Mouse (Mus musculus) urinary bladder, postnatal 10 days (tissue): ENCODE measurements around the gene Cldn10.
"Not testable (repeated sequence)": the region's sequence is repeated elsewhere in the genome, so short reads cannot be mapped to it uniquely, and the experiment has no call there.

Experiments used
- DNase-seq: peaks from one replicate; pipeline ENCODE4 v3.0.0; 2022; ENCODE audit warnings: low spot score

Gene Cldn10

DNA sequence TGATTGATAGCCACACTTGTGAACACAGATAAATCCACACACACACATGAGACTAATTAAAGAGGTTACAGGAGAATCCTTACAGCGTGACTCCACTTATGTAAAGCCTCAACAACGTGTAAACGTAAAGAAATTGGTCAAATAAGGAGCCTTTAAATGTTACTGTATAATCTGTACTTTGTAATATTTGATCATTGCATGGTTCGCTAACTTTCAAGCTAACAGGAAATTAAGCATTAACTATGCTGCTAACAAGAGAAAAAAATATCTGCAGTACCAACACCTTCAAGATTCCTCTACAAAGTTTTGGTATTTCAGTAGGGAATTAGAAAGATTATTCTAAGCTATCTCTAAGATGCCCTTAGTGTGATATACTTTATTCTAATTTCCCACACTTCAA, at the start of gene Cldn10:
Cldn10 (plus strand) TSS at position 288 of the 400 bp plus-strand sequence.
- no peak for DNase-seq

- DNase-seq: no peak
Observed at GRCm38 (mm10) chr14:118741780-118742179, 45.9 kb upstream of the Cldn10 start.

DNA sequence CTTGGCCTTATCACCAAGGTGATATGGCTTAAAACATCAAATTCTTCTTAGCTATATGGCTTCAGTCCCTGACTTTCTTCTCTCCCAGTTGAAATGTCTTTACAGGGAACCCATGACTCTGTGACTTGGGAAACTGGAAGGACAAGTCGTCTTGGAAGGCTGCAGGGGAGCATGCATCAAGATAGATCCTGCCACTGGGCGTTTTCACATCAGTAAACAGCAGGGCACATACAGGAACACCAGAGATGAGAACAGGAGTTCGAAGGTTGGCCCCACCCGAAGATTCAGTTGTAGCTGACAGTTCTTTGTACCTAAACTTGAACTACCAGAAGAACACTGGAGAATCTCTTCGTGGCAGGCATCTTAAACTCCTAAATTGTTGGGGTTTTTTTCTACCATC, 44.8 kb upstream of the Cldn10 start:
- no peak for DNase-seq

- no peak for DNase-seq
Observed at GRCm38 (mm10) chr14:118749068-118749467, 38.6 kb upstream of the Cldn10 start.

DNA sequence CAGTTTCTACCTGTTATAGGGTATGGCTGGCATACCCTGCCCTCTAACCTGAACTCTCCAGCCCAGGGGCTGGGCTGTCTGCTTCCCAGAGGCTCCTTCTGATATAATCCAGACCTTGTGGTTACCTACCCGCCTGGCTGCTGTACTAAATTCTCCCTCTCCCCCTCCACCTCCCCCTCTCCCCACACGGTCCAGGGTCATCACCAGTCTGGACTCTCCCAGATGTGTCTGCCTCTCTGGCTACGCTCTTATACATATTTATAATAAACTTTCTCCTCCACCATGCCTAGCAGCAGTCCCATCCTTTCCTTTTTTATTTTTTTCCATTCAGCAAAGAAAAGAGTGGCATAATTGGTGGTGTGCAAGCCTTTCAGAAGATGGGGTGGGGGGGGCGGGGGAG, 38.0 kb upstream of the Cldn10 start:
- DNase-seq: no peak

DNA sequence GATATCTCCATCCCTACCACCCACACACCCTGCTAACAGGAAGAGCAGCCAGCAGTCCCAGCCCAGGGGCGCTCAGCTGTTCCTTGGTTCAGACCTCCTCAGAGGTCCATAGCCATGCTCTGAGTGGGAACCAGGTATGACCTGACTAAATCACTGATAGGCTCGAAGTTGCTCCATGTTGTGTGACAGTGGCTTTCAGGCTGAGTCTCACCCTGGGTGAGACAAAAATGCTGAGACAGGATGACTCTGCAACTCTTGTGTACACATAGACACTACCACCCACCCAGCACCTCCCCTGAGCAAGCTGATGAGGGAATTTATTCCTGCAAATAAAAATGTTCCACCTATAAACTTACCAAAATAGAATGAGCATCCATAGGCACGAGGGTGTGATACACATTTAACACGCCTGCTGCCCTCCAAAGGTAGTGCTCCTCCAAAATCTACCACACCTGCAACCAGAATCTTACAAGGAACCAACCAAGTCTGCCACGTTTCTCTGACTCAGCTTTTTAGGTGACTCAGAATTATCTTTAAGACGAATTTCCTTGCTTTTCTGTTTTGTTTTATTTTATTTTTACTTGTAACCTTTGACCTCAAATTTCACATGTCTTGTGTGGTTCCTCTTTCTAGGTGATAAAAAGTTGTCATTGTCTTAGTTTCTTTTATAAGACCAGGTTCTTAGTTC, 37.1 kb upstream of the Cldn10 start:
- DNase-seq: no peak

GRCm38 (mm10) chr14:118751193-118751753, 36.4 kb upstream of the Cldn10 start:
- DNase-seq: no peak

DNA sequence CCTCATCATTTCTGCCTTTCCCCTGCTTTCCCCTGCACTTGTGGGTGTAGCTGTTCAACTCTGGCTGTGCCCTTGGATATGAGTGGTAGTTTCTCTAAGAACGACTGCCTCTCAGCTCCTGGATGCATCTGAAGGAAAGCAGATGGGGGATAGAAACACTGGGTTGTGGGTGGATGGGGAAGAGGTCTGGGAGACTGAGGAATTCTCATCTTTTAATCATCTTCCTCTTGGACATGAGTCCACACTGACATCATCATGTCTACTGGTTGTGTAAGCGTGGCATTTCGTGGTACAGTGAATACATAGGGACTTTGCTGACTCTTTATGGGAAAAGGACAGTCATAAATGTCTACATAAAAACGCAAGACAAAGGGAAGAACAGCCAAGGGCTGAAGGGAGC, 31.7 kb upstream of the Cldn10 start:
- DNase-seq: no peak

GRCm38 (mm10) chr14:118756566-118756965, 31.1 kb upstream of the Cldn10 start:
- DNase-seq: no peak

DNA sequence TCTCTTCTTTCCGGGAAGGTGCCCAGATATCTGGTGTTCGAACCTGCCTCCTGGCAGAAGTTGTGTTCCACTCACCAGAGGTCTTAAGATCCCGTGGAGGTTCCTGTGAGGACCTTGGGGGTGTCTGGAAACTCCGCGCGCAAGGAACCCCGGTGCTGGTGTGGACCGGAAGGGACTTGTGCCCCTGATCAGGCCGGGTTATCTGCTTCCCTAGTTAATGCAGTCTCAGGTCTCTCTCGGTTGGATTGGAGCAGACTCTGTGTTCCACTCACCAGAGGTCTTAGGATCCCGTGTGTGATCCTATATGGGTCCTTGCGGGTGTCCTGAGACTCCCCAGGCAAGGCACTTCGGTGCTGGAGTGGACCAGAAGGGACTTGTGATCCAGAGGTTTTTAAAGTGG, 24.3 kb upstream of the Cldn10 start:
- DNase-seq: not testable (repeated sequence)

- DNase-seq: no peak
Observed at GRCm38 (mm10) chr14:118763917-118764495, 23.7 kb upstream of the Cldn10 start.

- DNase-seq: no peak
Observed at GRCm38 (mm10) chr14:118765306-118765705, 22.4 kb upstream of the Cldn10 start.

DNA sequence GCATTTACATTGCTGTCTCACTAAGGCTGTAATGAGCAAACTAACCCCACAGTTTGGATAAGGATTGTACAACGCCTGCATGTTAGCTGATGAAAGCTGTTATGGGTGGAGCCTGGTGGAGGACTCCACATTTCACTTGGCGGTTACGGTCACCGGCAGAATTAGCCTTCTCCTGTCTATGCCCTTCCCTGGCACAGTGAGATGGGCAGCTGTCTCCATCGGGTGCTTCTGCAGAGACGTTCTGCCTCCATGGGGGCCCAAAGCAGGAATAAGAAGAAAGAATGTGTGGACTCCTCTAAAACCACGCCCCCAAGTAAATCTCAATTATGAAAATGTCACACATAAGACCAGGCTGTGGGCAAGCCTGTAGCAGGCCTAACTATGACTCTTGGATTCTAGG, 21.8 kb upstream of the Cldn10 start:
- DNase-seq: no peak

- DNase-seq: no peak
Observed at GRCm38 (mm10) chr14:118766368-118766767, 21.3 kb upstream of the Cldn10 start.

DNA sequence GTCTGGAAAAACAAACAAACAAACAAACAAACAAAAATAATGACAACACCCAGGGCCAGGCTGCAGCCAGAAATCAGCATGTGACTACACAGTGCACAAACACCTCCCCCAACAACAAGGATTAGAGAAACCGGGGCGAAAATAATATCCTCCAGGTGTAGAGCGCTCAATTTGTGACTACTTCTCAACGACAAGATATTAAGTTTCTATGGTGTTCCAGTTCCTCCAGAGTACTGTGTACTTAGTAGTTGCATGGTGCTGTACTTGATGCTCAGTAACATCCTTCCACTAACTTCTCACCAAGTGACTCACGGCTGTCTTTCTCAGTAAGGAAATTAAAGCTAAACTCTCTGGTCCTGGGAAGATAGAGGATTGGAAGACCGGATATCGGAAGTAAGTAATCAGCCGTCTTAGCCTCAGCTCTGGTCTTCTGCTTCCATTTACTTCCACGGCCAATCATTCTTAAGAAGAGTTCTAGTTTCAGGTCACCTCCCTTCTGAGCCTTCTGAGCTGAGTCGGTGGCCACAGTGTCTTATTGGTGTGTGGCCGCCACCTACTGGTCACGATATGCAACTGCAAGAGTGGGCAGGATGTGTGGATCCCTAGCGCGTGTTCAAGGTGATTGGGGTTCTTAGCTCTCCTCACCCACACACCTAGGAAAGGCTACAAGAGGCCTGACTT, 19.9 kb upstream of the Cldn10 start:
- peak; percentile 49 for DNase-seq

DNA sequence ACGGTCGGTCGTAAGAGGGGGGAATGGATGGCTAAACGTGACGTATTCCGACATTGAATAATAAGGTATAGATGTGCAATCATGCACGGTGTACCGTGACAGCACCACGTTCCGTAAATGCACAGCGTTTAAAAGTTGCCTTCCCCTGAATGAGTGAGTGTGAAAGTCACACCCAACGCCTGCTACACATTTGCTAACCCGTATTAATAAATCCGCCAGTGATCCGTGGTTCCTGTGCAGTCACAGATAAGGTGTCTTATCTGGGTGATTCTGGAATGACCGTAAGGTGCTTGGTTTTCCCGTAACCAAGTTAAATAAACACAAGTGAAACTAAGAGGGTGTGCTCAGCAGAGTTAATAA, 19.4 kb upstream of the Cldn10 start:
- no peak for DNase-seq

- DNase-seq: no peak
Observed at GRCm38 (mm10) chr14:118773668-118774067, 14.0 kb upstream of the Cldn10 start.

DNA sequence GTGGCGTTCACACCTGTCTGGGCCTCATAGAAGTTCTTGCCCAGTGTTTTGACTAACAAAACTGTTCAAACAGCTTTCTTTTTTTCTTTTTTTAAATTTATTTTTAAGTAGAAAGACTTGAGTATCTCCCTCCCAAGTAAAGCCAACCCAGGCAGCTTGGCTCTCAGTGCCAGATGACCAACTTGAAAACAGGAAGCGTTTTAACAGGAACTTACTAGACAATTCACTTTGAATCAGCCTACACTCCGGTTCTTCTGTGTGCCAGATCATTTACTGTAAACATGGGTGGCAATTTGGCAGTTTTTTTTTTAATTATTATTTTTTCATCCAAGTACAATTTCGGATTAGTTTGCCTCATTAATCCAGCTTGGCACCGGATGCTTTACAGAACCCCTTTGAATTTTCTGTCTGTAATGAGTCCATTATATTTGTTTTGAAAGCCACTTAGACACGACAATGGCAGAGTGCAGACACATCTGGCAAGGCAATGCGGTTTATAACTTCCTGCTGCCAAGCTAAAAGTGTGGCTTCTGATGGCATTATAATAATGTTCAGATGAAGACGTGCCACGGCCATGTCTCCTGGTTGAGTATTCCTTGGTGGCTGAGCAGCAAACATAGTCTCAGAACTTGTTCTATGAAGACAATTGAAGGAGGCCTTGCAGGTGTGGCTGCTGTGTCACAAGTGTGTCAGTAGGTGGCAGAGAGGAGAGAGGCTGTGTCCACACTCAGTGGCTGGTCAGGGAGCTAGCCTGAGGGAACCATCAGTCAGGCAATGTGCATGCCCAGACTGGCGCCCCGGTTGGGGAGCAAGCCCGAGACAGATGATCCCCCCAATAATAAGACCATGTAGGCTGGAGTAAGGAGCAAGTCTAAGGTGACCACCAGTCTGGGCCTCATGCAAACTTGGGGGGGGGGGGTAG, 12.9 kb upstream of the Cldn10 start:
- DNase-seq: no peak

DNA sequence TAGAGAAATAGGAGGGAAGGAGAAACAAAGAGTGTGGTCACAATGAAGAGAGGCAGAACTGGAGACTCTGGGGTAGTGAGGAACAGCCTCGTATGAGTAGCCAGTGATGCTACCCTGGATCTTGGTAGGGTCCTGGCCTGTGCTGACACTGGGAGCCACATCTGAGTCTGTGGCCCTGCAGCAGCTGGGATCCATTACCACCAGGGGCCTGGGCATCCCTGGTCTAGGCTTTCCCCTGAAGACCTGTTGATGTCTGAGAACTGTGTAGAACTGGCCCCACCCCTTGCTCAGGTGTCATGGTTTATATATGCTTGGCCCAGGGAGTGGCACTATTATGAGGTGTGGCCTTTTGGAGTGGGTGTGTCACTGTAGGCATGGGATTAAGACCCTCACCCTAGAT, 12.2 kb upstream of the Cldn10 start:
- no peak for DNase-seq

- DNase-seq: no peak
Observed at GRCm38 (mm10) chr14:118776372-118776771, 11.3 kb upstream of the Cldn10 start.

DNA sequence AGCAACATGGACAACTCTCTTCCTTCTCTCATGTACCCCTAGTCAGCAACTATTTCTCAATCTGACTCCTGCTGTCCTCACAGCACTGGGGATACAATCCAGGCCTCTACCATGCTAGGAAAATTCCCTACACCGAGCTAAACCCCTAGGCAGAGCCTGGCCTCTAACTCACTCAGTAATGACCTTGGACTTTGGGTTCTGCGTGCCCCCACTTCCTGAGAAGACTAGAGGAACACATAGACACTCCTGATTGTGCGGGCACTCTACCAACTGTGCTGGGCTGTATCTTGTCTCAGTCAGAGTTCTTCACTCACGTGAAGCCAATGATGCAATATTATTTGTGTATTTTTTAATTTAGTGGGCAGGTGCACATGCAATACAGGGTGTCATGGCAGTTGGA, 10.2 kb upstream of the Cldn10 start:
- DNase-seq: no peak

- DNase-seq: no peak
Observed at GRCm38 (mm10) chr14:118781601-118782000, 6.1 kb upstream of the Cldn10 start.
